Mouse (Mus musculus) heart, adult 2 months (tissue): ENCODE results near the gene Parp4.

Experiments
- CTCF ChIP-seq: fragments of 200-600 bp; IDR thresholded peaks from 2 replicates; pipeline ENCODE4 v1.8.1; 2022; ENCODE audit warnings: antibody characterized with exemption, mild to moderate bottlenecking, moderate library complexity
- EP300 ChIP-seq: fragments of 200-500 bp; IDR thresholded peaks from 2 replicates; pipeline ENCODE4 v1.6.1; 2011; ENCODE audit warnings: low read depth, low read length, control low read depth; ENCODE audit not compliant: insufficient read depth
- POLR2A ChIP-seq: fragments of 200-500 bp; IDR thresholded peaks from 2 replicates; pipeline ENCODE4 v1.6.1; 2011; ENCODE audit warnings: mild to moderate bottlenecking, low read depth, low read length, control low read depth; ENCODE audit not compliant: insufficient read depth

- TF ChIP-seq POLR2A (no peak), CTCF (no peak), EP300 (no peak)
Measured at GRCm38 (mm10) chr14:56647206-56647605, 71.8 kb downstream of the Parp4 start.
